Mouse (Mus musculus) mouse embryonic stem cell (cell line): ENCODE data around the gene Vmn1r40.

Experiments
- in situ Hi-C, 2 experiments: fragments of 300-500 bp; cut with MboI; formaldehyde crosslinking; loops; 1 replicate in 1 of 2; 3 replicates in 1 of 2; pipeline ENCODE4 v1.14.3; 2019 to 2020; ENCODE audit warnings: low sequenced_read_pairs in 2 of 2, low pct_unique_long_range_greater_than_20kb in 1 of 2, mixed read lengths in 1 of 2; ENCODE audit not compliant: unreplicated experiment in 1 of 2

Gene Vmn1r40

GRCm38 (mm10) chr6:89718051-89718450 is 10.7 kb downstream of the Vmn1r40 start:
- in situ Hi-C loops: no loop called here

GRCm38 (mm10) chr6:89740466-89740865 is 33.1 kb downstream of the Vmn1r40 start, which contains the start of gene Vmn1r41:
TSS of gene Vmn1r41 (plus strand) at chr6:89740766.
- in situ Hi-C loops: no loop called here

GRCm38 (mm10) chr6:89742811-89743210 is 35.5 kb downstream of the Vmn1r40 start:
- in situ Hi-C loops: no loop called here
